Mouse (Mus musculus) T-cell, adult 2 months (primary cell): ENCODE results near the gene Mtch2.
"Not testable (repeated sequence)": the region's sequence is repeated elsewhere in the genome, so short reads cannot be mapped to it uniquely, and the experiment has no call there.

Experiments
- DNase-seq: peaks from one replicate; pipeline ENCODE4 v3.0.0; 2022; ENCODE audit warnings: low spot score

Gene Mtch2

GRCm38 (mm10) chr2:90864184-90864583 lies 17.2 kb downstream of the Mtch2 start:
- DNase-seq = no peak

GRCm38 (mm10) chr2:90866524-90866923 lies 19.6 kb downstream of the Mtch2 start:
- DNase-seq = peak; percentile 67

DNA sequence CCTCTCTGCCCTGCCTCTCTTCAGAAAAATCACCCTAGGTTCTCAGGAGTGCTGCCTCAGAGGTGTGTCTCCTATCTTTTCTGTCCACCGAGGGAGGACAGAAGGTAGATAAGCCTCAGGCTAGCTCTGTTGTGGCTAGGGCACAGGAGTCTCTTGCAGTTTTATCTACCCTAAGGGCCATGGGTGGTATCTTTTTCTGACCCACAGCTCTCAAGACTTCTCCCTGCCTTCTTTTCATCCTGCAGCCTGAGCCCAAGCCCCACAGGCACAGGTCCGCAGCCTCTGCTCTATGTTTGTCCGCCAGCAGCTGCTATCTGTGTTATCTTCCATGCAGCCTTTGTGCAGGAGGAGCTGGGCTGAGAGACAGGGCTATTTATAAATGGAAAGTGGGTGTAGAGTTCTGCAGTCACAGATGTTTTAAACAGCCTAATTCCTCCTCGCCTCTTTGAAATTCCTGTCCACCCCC lies 23.2 kb downstream of the Mtch2 start:
- no peak for DNase-seq

DNA sequence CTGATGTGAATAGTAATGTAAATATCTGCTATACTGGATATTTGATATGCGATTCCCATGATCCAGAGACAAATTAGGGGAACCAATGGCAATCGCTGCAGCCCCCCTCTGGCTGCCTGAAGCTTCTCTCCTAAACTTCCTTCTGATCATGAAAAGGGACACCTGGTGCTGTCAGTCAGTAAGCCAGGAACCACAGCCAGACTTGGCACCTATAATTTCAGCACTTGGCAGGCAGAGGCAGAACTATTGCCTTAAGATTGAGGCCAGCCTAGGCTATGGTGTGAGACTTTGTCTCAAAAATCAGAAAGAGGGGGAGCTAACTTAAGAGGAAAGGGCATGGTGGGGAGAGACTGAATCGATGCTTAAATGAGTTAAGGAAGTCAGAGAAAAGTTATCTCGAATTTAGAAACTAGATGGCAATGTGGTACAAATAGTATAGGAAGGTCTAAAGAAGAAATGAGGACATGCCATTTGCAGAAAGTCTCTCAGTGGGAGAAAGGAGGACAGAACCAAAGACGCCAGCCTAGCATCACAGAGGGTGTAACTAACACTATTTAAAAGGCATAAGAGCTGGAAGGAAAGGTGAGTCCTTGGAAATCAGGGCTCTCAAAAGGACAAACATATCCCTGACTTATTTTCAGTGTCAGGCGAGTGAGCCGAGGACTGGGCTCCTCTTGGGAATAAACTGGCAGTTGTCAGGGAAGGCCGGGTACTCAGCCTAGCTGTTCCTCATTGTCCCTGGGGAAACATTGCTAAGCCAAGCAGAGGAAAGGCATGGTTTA lies 24.4 kb downstream of the Mtch2 start:
- no peak for DNase-seq

DNA sequence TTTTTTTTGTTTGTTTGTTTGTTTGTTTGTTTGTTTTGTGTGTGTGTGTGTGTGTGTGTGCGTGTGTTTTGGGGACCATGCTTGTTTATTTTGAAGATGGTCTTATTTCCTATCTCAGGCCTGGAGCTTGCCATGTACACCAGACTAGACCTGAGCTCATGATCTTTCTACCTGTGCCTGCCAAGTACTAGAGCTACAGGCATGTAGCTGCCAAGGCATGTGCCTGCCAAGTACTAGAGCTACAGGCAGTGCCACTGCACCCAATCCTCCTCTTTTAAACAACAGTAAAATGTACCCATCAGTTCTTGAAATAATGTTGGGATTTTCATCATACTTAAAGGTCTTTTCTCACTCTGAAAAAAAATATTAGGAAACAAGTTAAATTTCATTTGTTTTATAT lies 27.1 kb downstream of the Mtch2 start:
- no peak for DNase-seq

DNA sequence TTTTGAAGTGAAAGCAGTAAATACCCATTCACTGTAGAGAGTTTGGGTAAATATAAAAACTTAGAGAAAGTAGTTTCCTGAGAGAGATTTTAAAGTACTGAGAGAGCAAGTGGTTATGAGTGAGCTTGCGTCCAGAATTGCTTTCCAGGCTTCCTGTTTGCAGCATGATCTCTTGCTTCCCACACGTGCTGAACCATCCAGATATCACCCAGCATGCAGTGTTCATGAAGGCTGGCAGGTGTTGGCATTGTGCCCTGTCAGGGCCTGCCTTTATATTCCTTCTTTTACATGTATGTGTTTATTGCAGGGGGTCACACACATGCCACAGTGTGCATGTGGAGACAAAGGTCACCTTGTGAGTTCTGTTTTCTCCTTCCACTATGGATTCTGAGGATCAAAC lies 28.3 kb downstream of the Mtch2 start:
- DNase-seq = no peak

DNA sequence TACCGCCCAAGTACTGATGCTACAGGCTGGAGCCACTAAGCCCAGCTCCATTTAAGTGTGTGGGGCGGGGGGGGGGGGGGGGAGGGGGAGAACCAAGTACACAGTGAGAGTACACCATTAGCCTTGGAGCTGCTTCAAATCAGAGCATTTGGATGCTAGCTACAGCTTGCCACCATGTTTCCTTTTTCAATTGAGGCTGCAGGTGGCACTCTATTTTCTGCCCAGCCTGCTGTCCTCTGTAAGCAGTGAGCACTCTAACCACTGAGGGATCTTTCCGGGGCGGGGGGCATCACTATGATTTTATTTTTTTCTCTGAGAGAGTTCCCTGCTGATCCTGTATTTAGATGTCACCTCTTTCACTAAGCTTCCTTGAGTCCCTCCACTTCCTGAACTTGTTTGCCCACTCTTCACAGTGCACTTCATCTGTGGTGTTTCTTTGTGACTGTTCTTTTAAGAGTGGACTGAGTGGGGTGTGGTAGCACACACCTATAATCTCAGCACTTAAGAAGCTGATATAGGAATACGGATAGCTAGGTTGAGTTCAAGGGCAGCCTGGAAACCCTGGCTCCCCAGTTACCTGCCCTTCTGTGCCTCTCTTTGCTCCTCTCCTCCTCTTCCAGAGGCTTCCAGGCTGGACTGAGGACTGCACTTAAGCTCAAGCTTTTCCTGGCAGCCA lies 30.8 kb downstream of the Mtch2 start:
- no peak for DNase-seq

- no peak for DNase-seq
These were observed 32.5 kb downstream of the Mtch2 start for GRCm38 (mm10) chr2:90879419-90879818.

DNA sequence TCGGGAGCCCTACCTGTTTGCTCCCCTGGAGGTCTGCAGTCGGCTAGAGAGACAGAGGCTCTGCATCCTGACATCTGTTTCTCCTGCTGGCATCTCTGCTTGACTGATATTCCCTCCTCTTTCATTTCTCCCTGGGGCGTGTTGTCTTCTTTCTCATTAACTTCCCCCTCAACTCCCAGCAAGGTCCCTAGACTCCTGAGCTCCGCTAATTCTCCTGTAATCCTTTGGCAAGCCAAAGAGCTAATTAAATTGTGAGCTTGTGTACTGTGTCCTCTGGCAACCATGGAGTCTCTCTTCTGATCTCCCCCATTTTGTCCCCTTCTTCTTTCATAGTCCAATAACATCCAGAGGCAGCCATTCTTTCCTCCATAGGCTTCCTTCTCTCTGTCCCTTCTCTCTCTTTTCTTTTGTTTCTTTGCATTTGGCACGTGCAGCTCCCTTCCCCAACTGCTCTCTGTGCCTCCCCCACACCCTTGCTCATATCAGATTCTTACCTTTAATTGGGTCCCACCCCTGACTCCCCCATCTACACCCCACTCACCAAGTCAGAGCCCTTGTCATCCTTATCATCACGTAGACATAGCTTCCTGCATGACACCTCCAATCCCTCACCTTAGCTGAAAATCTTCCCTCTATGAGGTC lies 33.3 kb downstream of the Mtch2 start:
- DNase-seq = no peak

DNA sequence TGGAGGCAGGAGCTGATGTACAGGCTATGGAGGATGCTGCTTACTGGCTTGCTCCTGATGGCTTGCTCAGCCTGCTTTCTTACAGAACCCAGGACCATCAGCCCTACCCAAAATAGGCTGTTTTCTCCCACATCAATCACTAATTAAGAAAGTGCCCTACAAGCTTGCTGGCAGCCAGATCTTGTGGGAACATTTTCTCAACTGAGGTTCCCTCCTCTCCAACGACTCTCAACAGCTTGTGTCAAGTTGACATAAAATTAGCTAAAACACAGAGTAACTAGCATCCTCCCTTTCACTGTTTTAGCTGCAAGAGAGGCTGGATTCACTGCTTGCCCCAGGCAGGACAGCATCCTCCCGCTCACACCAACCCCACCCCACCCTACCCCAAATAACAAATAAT lies 34.9 kb downstream of the Mtch2 start:
- no peak for DNase-seq

DNA sequence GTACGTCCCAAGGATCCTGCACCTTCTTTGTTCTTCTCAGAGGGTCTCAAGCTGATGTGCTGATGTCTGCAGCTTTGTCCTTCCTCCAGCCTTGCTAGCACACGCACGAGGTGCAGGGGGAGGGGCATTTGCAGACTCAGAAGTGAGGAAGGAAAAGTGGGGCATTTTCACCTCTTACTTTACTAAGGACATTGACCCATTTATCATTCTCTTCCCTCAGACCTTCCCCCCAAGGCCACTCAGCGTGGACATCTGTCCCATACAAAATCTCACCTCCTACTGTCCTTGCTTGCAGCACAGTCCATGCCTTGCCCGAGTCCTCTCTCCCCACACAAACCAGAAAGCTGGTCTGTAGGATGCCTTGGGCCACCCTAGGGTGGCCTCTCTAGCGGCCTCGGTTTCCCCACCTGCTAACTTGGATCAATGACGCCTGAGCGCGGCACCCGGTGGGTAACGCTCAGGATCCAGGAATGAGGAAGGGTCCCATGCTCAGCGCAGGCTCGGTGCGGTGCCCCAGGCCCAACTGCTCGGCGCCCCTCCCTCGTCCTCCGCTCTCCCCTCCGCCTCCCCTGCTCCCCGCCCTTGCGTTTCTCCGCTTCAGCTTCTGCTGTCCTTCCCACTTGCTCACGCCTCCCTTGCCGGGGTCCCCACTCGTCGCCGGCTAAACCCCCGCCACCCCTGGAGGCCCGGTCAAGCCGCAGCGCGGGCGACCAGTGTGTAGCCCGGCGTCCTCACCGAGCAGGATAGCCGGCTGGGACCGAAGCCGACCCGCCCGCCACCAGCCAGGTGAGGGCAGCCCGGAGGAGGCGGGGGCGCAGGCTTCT lies 38.5 kb downstream of the Mtch2 start, which contains the start of gene C1qtnf4:
TSS of gene C1qtnf4 (plus strand) at position 643 of the 824 bp plus-strand sequence.
- no peak for DNase-seq

GRCm38 (mm10) chr2:90886436-90886835 lies 39.5 kb downstream of the Mtch2 start:
- DNase-seq = no peak

- DNase-seq = no peak
These were observed 40.7 kb downstream of the Mtch2 start for GRCm38 (mm10) chr2:90887627-90888026.

GRCm38 (mm10) chr2:90889550-90890548 lies 42.9 kb downstream of the Mtch2 start:
- peak; percentile 52 for DNase-seq

GRCm38 (mm10) chr2:90893673-90894298 lies 46.8 kb downstream of the Mtch2 start:
- no peak for DNase-seq

- not testable (repeated sequence) for DNase-seq
These were observed 47.3 kb downstream of the Mtch2 start for GRCm38 (mm10) chr2:90894299-90894677.

DNA sequence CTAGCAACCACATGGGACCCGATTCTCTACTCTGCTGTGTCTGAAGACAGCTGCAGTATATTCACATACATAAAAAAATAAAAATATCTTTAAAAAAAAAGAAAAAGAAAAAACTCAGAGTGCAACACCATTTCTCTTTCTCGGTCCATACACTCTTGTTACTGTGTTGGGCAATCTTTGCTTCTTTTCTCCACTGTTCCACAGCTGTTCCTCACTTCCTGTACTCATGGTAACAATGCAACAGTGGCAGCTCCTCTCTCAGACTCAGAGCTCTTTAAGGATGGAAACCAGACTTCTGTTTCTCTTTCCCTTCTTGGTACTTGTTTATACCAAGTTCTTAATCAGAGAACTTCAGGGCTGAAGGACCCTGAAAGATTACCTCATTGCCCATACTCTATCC lies 56.4 kb downstream of the Mtch2 start:
- no peak for DNase-seq

GRCm38 (mm10) chr2:90904076-90904855 lies 57.3 kb downstream of the Mtch2 start, which contains the start of the genes Kbtbd4 and Ndufs3:
Kbtbd4 (plus strand) TSS chr2:90904740.
Ndufs3 (minus strand) TSS chr2:90904827.
- DNase-seq = peak; percentile 90

DNA sequence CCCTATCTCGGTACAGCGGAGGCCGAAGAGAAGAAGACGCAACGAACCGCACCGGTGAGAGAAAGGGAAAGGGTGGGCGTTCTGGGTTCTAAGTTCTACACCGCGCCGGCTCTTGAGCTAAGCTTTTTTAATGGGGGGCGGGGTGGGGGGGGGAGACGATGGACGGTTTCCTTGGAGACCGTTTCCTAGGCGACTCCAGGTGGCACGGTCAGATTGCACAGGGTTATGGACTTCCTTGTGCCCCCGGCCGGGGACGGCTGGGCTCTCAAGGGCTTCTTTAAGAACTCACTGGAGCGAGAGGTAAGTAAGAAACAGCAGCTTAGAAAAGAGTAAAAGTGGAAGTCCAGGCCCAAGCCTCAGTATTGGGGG lies 57.9 kb downstream of the Mtch2 start:
- DNase-seq = no peak
